Mouse (Mus musculus) heart, adult 2 months (tissue): ENCODE results near the gene Efcab6.

ENCODE experiments used
- CTCF ChIP-seq: fragments of 200-600 bp; IDR thresholded peaks from 2 replicates; pipeline ENCODE4 v1.8.1; 2022; ENCODE audit warnings: antibody characterized with exemption, mild to moderate bottlenecking, moderate library complexity
- EP300 ChIP-seq: fragments of 200-500 bp; IDR thresholded peaks from 2 replicates; pipeline ENCODE4 v1.6.1; 2011; ENCODE audit warnings: low read depth, low read length, control low read depth; ENCODE audit not compliant: insufficient read depth
- POLR2A ChIP-seq: fragments of 200-500 bp; IDR thresholded peaks from 2 replicates; pipeline ENCODE4 v1.6.1; 2011; ENCODE audit warnings: mild to moderate bottlenecking, low read depth, low read length, control low read depth; ENCODE audit not compliant: insufficient read depth

DNA sequence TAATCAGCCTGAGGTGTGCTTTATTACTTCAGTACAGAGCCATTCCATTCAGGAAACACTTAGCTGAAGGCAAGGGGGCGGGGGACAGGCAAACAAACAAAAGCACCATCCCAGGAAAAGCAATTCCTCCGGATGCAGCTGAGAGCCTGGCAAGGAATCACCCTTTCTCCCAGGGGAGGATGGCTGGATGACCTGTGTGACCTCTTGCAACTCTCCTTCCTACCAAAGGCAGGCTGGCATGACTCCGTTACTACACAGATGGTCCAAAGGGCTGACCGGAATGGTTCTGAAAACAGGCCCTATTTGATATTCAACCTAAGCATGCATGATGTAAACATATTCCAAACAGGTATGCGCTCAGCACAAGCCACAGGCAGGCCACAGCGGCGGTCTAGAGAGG lies 15.6 kb downstream of the Efcab6 start:
- TF ChIP-seq EP300 (no peak), CTCF (no peak), POLR2A (no peak)
